Mouse (Mus musculus) adrenal gland, postnatal 25 days (tissue): ENCODE measurements around the gene Akr1c13. TPM values are rescaled to one million over a fixed set of nuclear protein-coding genes. Genes with fewer than 3 reads are reported as not detected.

Experiments used
- DNase-seq: peaks from one replicate; pipeline ENCODE4 v3.0.0; 2021; ENCODE audit warnings: mixed read lengths
- total RNA-seq: library from RNA; stranded (reverse); gene quantifications from 2 replicates; pipeline ENCODE4 v1.2.3, GENCODE M21; 2021

Gene Akr1c13
- total RNA-seq, 1 experiment from 2014 or later: 36.1 TPM

- peak; percentile 20 for DNase-seq
These were observed 54.1 kb downstream of the Akr1c13 start for GRCm38 (mm10) chr13:4244861-4245559.

GRCm38 (mm10) chr13:4249347-4249746, 58.4 kb downstream of the Akr1c13 start:
- DNase-seq: no peak

Other genes with a start within 250 kb of the Akr1c13 start
- not detected in 2 replicates for gene Ucn3, start 245.8 kb upstream of the Akr1c13 start, total RNA-seq
- gene Akr1c14, start 142.1 kb upstream of the Akr1c13 start, total RNA-seq: 0.73 and 1.8 TPM in 2 replicates
- 7,030 and 8,142 TPM in 2 replicates for gene Akr1c18, start 40.5 kb upstream of the Akr1c13 start, total RNA-seq
- 0.70 and 1.00 TPM in 2 replicates for gene Akr1c19, start 37.5 kb downstream of the Akr1c13 start, total RNA-seq
- gene Akr1c12, start 88.3 kb downstream of the Akr1c13 start, total RNA-seq: not detected in 2 replicates
- 6.0 TPM in 1 of 2 replicates, not detected in the other for gene Akr1c6, start 243.2 kb downstream of the Akr1c13 start, total RNA-seq